Mouse (Mus musculus) G1E (cell line): ENCODE measurements at regions not wholly inside any gene's neighbourhood (a gene's known extent, or its start where the extent isn't known, plus 50 kb on each side); places are given as distances from the start of the nearest gene placed in this dataset.

Source experiments
- ATAC-seq: 2 replicates; pipeline ENCODE4 v1.8.0; 2016; ENCODE audit warnings: mild to moderate bottlenecking; ENCODE audit not compliant: insufficient number of reproducible peaks, poor library complexity, low FRiP score, severe bottlenecking; ENCODE audit errors: extremely low read depth
- DNase-seq: peaks from one replicate; pipeline ENCODE4 v3.0.0; 2012; ENCODE audit warnings: low spot score
- H3K27me3 ChIP-seq: 2 replicates; pipeline ENCODE4 v1.6.1; 2012; ENCODE audit warnings: mild to moderate bottlenecking, low read length, inconsistent platforms; ENCODE audit not compliant: insufficient read depth
- H3K36me3 ChIP-seq: replicated peaks from 2 replicates; pipeline ENCODE3; 2012; ENCODE audit warnings: mild to moderate bottlenecking, inconsistent platforms
- H3K4me1 ChIP-seq: 2 replicates; pipeline ENCODE4 v1.6.1; 2012; ENCODE audit warnings: low read depth, low read length, inconsistent platforms, mixed read lengths; ENCODE audit not compliant: insufficient read depth
- H3K4me3 ChIP-seq: 2 replicates; pipeline ENCODE4 v1.5.1; 2012; ENCODE audit warnings: low read depth, mild to moderate bottlenecking, inconsistent platforms, low read length, moderate library complexity, mixed read lengths
- H3K9me3 ChIP-seq: replicated peaks from 2 replicates; pipeline ENCODE4 v1.6.1; 2012; ENCODE audit warnings: inconsistent platforms
- CTCF ChIP-seq: IDR thresholded peaks from 2 replicates; pipeline ENCODE4 v1.5.1; 2012; ENCODE audit warnings: low read depth, low read length, inconsistent platforms, mixed read lengths
- GATA1 ChIP-seq: IDR thresholded peaks from 2 replicates; pipeline ENCODE4 v1.6.1; 2012; ENCODE audit warnings: borderline replicate concordance, low read length, inconsistent platforms, mixed read lengths
- GATA2 ChIP-seq: IDR thresholded peaks from 2 replicates; pipeline ENCODE4 v1.6.1; 2012; ENCODE audit warnings: low read depth, low read length, inconsistent platforms, borderline replicate concordance
- POLR2AphosphoS5 ChIP-seq: IDR thresholded peaks from 2 replicates; pipeline ENCODE4 v1.6.1; 2012; ENCODE audit warnings: low read depth, low read length, inconsistent platforms; ENCODE audit not compliant: insufficient replicate concordance
- TAL1 ChIP-seq: conservative IDR thresholded peaks from 2 replicates; pipeline ENCODE4 v1.6.1; 2012; ENCODE audit warnings: low read depth, low read length, inconsistent platforms, mixed read lengths

DNA sequence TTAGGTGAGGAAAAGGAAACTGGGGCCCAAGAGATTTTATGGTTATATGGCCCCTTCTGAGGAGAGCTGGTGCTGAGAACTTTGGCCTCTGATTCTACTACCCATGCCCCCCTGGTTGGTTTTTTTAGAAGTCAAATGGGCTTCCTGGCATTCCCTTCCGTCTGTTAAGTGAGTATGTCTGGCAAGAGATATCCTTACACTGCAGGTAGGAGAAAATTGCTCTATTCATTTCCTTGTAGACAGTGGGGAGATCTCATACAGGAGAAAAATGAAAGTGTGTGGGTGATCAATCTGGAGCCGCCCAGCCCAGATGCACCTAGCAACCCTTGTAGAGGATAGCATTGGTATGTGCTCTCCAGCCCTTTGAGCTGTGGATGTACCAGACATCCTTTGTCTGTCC lies 418.5 kb downstream of the Adra2a start:
- ATAC-seq: no peak
- TF ChIP-seq GATA1 (no peak), GATA2 (no peak), POLR2AphosphoS5 (no peak), TAL1 (no peak), CTCF (no peak)
- H3K4me3 ChIP-seq: no peak overlapping the region
- no peak for DNase-seq
- H3K9me3 ChIP-seq: no peaks in the 10 kb centered on the region
- H3K4me1 ChIP-seq: no peaks in the 10 kb centered on the region
- H3K27me3 ChIP-seq: 0 out of 2 replicates have a peak, but pooled peaks cover 2% of the 10 kb centered on the region
- H3K36me3 ChIP-seq: no peaks in the 10 kb centered on the region

GRCm38 (mm10) chr19:54470034-54470433 lies 426.1 kb downstream of the Adra2a start:
- DNase-seq: no peak
- Histone ChIP-seq H3K4me3 (no peak overlapping the region), H3K4me1 (no peaks in the 10 kb centered on the region), H3K36me3 (no peaks in the 10 kb centered on the region), H3K9me3 (no peaks in the 10 kb centered on the region), H3K27me3 (0 out of 2 replicates have a peak, but pooled peaks cover 2% of the 10 kb centered on the region)
- ATAC-seq: no peak
- TF ChIP-seq GATA1 (no peak), GATA2 (no peak), CTCF (no peak), TAL1 (no peak), POLR2AphosphoS5 (no peak)

DNA sequence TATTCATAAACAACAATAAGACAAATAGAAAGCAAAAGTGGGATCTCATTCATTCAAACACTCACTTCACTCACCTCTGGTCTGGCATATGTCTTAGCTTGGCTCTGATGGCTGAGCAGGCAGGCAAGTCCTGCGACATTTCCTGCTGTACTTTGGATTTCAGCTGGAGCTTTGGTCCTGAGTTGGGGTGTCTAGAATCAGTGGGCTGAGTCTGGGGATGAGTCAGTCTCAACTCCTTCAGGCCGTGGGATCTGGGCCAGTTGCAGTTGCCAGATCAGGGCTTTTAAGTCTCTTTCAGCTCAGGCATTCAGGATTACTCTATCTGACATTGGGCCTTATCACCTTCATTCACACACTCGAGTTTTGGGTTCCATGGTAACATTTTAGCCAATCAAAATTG lies 454.1 kb downstream of the Adra2a start:
- ATAC-seq (no peak), DNase-seq (no peak)
- Histone ChIP-seq H3K27me3 (peaks cover 18% of the 10 kb centered on the region; the same call in 1 of the 2 replicates), H3K4me3 (no peak overlapping the region), H3K4me1 (no peaks in the 10 kb centered on the region), H3K9me3 (no peaks in the 10 kb centered on the region), H3K36me3 (no peaks in the 10 kb centered on the region)
- no peak for TF ChIP-seq POLR2AphosphoS5
- no peak for TF ChIP-seq TAL1
- TF ChIP-seq CTCF: no peak
- no peak for TF ChIP-seq GATA1
- TF ChIP-seq GATA2: no peak

DNA sequence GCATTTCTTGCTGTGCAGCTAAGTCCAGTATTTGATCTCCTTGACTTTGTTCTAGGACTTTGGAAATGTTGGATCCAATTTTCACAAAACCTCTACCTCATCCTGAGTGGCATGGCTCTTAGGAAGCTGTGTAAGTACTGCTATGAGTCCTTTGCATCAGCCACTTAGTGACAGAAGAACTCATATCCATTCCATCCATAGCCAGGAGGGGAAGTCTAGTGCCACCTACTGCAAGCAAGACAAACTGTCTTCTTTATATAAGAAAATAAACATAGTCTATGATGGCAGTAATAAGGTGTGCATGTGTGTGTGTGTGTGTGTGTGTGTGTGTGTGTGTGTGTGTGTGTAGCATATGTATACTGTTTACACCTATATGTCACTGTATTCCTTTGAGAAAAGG lies 489.9 kb downstream of the Adra2a start:
- TF ChIP-seq POLR2AphosphoS5 (no peak), CTCF (no peak), GATA2 (no peak), TAL1 (no peak), GATA1 (no peak)
- Histone ChIP-seq H3K4me3 (no peak overlapping the region), H3K4me1 (no peaks in the 10 kb centered on the region), H3K9me3 (no peaks in the 10 kb centered on the region), H3K36me3 (no peaks in the 10 kb centered on the region), H3K27me3 (peaks cover 3% of the 10 kb centered on the region; the same call in 1 of the 2 replicates)
- DNase-seq (no peak), ATAC-seq (no peak)

GRCm38 (mm10) chr19:54555351-54555750 lies 511.4 kb downstream of the Adra2a start:
- no peaks in the 10 kb centered on the region for H3K9me3 ChIP-seq
- H3K4me3 ChIP-seq: no peak overlapping the region
- no peaks in the 10 kb centered on the region for H3K36me3 ChIP-seq
- DNase-seq (no peak), ATAC-seq (no peak)
- no peaks in the 10 kb centered on the region for H3K4me1 ChIP-seq
- TF ChIP-seq POLR2AphosphoS5 (no peak), CTCF (no peak), GATA2 (no peak), GATA1 (no peak), TAL1 (no peak)
- H3K27me3 ChIP-seq: no peaks in the 10 kb centered on the region

DNA sequence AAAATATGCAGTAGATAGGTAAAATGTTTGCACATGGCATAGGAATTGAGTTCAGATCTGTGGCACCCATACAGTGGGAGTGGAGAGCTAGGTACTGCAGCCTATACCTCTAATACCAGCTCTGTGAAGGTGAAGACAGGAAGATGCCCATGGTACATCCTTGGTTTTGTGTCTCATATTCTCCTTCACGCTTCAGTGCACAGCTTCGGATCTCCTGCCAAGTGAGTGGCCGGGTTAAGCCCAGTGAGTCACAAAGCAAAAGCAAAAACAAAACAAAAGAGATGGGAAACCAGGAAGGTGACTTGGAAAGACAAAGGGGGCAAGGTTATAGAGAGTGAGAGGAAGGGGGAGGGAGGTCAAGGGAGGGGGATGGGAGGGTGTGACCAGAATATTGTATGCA lies 514.0 kb downstream of the Adra2a start:
- no peak for ATAC-seq
- H3K4me3 ChIP-seq: no peak overlapping the region
- no peak for DNase-seq
- peaks cover 6% of the 10 kb centered on the region; the same call in 1 of the 2 replicates for H3K27me3 ChIP-seq
- no peaks in the 10 kb centered on the region for H3K4me1 ChIP-seq
- no peak for TF ChIP-seq GATA2
- H3K36me3 ChIP-seq: no peaks in the 10 kb centered on the region
- no peaks in the 10 kb centered on the region for H3K9me3 ChIP-seq

DNA sequence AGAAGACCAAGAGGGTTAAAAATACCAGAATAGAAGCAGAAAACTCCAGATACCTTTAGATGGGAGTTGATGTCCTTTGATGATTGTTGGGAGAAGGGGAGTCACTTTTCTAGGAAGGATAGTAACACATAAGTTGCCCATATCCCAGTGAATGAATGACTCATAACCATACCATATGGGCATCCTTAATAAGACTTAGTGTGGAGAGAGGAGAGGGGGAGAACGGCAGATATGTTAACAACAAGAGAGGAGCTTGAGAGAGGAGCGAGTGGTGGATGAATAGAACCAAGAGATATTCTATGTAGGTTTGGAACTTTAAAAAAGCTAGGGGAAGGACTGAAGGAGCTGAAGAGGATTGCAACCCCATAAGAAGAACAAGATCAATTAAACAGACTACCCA lies 539.6 kb downstream of the Adra2a start:
- no peak for TF ChIP-seq POLR2AphosphoS5
- no peak for TF ChIP-seq TAL1
- no peak for TF ChIP-seq GATA2
- no peak for TF ChIP-seq CTCF
- no peak for TF ChIP-seq GATA1
- ATAC-seq (no peak), DNase-seq (no peak)
- no peaks in the 10 kb centered on the region for H3K36me3 ChIP-seq
- no peaks in the 10 kb centered on the region for H3K4me1 ChIP-seq
- H3K27me3 ChIP-seq: no peaks in the 10 kb centered on the region
- no peak overlapping the region for H3K4me3 ChIP-seq
- no peaks in the 10 kb centered on the region for H3K9me3 ChIP-seq
